Mouse (Mus musculus) megakaryocyte, embryonic 14.5 days (primary cell): Measurements from ENCODE around the gene Tenm3. TPM values are rescaled to one million over a fixed set of nuclear protein-coding genes. Genes with fewer than 3 reads are reported as not detected.

Experiments used
- H3K27me3 ChIP-seq: replicated peaks from 2 replicates; pipeline ENCODE3; 2012; ENCODE audit warnings: inconsistent platforms
- H3K36me3 ChIP-seq: replicated peaks from 2 replicates; pipeline ENCODE3; 2012; ENCODE audit warnings: low read length, inconsistent platforms, mixed read lengths
- H3K4me1 ChIP-seq: 2 replicates; pipeline ENCODE4 v1.6.1; 2012; ENCODE audit warnings: inconsistent platforms
- H3K4me3 ChIP-seq: replicated peaks from 2 replicates; pipeline ENCODE3; 2012; ENCODE audit warnings: moderate library complexity, mild to moderate bottlenecking, inconsistent platforms
- H3K9me3 ChIP-seq: 2 replicates; pipeline ENCODE4 v1.6.1; 2012; ENCODE audit warnings: inconsistent platforms
- FLI1 ChIP-seq: IDR thresholded peaks from 2 replicates; pipeline ENCODE4 v1.6.1; 2012; ENCODE audit warnings: low read length, inconsistent platforms, mixed read lengths
- GATA1 ChIP-seq: IDR thresholded peaks from 3 replicates; pipeline ENCODE4 v1.6.1; 2012; ENCODE audit warnings: mixed read lengths, low read length, inconsistent platforms, borderline replicate concordance
- polyA plus RNA-seq: library from polyadenylated mRNA; stranded (reverse); fragments of >175 nt; gene quantifications from 2 replicates; pipeline ENCODE4 v1.2.3, GENCODE M21; 2012; ENCODE audit warnings: low replicate concordance; ENCODE audit not compliant: insufficient read depth

Tenm3 gene
- polyA plus RNA-seq, 1 experiment = 0.39 TPM

DNA sequence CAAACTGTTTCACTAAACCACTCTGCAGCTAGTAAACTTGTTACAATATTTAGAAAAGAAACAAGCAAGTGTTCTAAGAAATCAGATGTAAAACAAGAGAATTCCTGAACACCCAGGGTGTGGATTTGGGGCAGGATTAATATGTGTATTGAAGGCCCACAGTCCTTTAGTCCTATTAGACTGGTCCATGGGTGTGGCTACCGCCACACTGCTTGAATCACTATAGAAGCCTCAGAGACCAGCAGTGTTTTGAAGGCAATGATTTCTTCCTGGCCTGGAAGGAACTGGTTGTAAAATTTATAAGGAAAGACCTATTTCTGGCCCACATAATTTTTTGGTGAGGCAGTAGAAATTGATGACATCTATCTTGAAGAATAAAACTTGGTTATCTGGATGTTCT is 33.1 kb downstream of the Tenm3 start:
- Histone ChIP-seq H3K36me3 (no peaks in the 10 kb centered on the region), H3K4me1 (no peaks in the 10 kb centered on the region), H3K9me3 (peaks cover 7% of the 10 kb centered on the region; the same call in 1 of the 2 replicates), H3K4me3 (no peak overlapping the region), H3K27me3 (no peaks in the 10 kb centered on the region)
- TF ChIP-seq FLI1 (no peak), GATA1 (no peak)

GRCm38 (mm10) chr8:48809104-48809503 is 34.6 kb downstream of the Tenm3 start:
- H3K4me3 ChIP-seq = no peak overlapping the region
- TF ChIP-seq FLI1 = no peak
- TF ChIP-seq GATA1 = no peak
- no peaks in the 10 kb centered on the region for H3K27me3 ChIP-seq
- no peaks in the 10 kb centered on the region for H3K36me3 ChIP-seq
- no peaks in the 10 kb centered on the region for H3K4me1 ChIP-seq
- peaks cover 9% of the 10 kb centered on the region; the same call in 1 of the 2 replicates for H3K9me3 ChIP-seq

DNA sequence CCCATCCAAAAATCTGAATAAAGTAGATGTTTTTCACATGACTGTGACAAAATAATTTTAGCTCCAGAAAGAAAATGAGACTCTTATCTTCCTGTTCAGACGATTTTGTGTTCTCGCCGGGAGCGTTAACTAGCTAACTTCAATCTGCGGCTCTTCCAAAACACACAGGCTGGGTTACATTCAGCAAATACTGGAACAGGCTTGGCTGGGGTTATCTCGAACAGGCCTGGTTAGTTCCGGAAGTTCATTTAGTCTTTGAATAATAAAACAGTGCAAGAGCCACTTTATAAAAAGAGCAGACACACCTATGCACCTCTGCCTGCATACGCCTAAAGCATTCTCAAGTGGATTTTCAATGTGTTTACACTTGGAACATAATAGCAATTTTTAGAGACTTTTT is 40.7 kb downstream of the Tenm3 start:
- Histone ChIP-seq H3K9me3 (peaks cover 13% of the 10 kb centered on the region; the same call in 1 of the 2 replicates), H3K4me3 (no peak overlapping the region), H3K27me3 (no peaks in the 10 kb centered on the region), H3K4me1 (no peaks in the 10 kb centered on the region), H3K36me3 (no peaks in the 10 kb centered on the region)
- TF ChIP-seq GATA1 (no peak), FLI1 (no peak)

DNA sequence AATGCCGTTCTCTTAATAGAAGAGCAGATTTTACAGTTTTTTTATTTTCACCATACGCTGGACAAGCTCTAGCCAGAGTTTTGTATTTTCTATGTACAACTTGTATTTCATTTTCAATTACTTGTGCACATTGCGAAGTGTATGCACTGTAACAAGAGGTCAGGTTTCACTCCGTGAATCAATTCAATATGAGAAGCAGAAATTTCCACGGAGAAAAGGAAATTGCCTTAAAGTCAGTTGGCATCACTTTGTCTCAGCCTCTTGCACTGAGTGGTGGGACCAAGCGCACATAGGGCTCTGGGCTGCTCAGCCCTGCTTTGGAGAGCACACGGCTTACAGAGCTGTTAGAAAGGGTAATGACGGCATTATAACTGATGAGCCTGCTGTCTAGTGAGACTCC is 41.5 kb downstream of the Tenm3 start:
- no peak for TF ChIP-seq FLI1
- peaks cover 15% of the 10 kb centered on the region for H3K9me3 ChIP-seq
- no peaks in the 10 kb centered on the region for H3K27me3 ChIP-seq
- H3K4me3 ChIP-seq = no peak overlapping the region
- H3K36me3 ChIP-seq = no peaks in the 10 kb centered on the region
- H3K4me1 ChIP-seq = no peaks in the 10 kb centered on the region

DNA sequence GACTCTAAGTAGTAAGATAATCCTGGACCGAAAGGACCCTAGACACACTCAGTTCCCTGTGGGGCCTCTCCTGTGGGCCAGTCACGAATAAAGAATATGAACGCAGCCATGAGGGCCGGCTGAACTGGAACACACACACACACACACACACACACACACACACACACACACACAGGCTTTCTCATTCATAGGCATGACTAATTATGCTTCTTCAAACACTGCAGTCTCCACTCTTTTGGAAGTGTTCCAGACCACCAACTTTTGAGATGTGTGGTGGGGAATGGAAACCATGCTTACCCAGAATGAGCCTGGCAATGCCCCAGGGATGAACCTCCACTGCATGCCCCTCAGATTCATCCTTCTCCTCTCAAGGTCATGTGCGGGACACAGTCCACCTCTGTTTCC is 45.8 kb downstream of the Tenm3 start:
- TF ChIP-seq FLI1 = no peak
- no peak for TF ChIP-seq GATA1
- H3K36me3 ChIP-seq = no peaks in the 10 kb centered on the region
- H3K27me3 ChIP-seq = no peaks in the 10 kb centered on the region
- H3K4me3 ChIP-seq = no peak overlapping the region
- no peaks in the 10 kb centered on the region for H3K4me1 ChIP-seq
- H3K9me3 ChIP-seq = peaks cover 18% of the 10 kb centered on the region

GRCm38 (mm10) chr8:48794285-48794684 is 49.5 kb downstream of the Tenm3 start:
- no peaks in the 10 kb centered on the region for H3K4me1 ChIP-seq
- H3K4me3 ChIP-seq = no peak overlapping the region
- no peaks in the 10 kb centered on the region for H3K27me3 ChIP-seq
- H3K36me3 ChIP-seq = no peaks in the 10 kb centered on the region
- H3K9me3 ChIP-seq = peaks cover 25% of the 10 kb centered on the region
- TF ChIP-seq FLI1 (no peak), GATA1 (no peak)

GRCm38 (mm10) chr8:48793729-48794128 is 50.0 kb downstream of the Tenm3 start:
- H3K9me3 ChIP-seq = peaks cover 25% of the 10 kb centered on the region

GRCm38 (mm10) chr8:48792587-48793326 is 51.0 kb downstream of the Tenm3 start:
- Histone ChIP-seq H3K36me3 (no peaks in the 10 kb centered on the region), H3K9me3 (peaks cover 29% of the 10 kb centered on the region), H3K4me3 (no peak overlapping the region), H3K27me3 (no peaks in the 10 kb centered on the region), H3K4me1 (no peaks in the 10 kb centered on the region)
- no peak for TF ChIP-seq GATA1
- TF ChIP-seq FLI1 = no peak

More at GRCm38 (mm10) chr8:48793729-48794128, 50.0 kb downstream of the Tenm3 start:
- TF ChIP-seq GATA1 (no peak), FLI1 (no peak)
- H3K27me3 ChIP-seq = no peaks in the 10 kb centered on the region
- no peak overlapping the region for H3K4me3 ChIP-seq
- H3K4me1 ChIP-seq = no peaks in the 10 kb centered on the region
- H3K36me3 ChIP-seq = no peaks in the 10 kb centered on the region

- TF ChIP-seq FLI1 = no peak
- no peak for TF ChIP-seq GATA1
- Histone ChIP-seq H3K9me3 (peaks cover 31% of the 10 kb centered on the region), H3K36me3 (no peaks in the 10 kb centered on the region), H3K27me3 (no peaks in the 10 kb centered on the region), H3K4me1 (no peaks in the 10 kb centered on the region), H3K4me3 (no peak overlapping the region)
Observed at GRCm38 (mm10) chr8:48783308-48783707, 60.4 kb downstream of the Tenm3 start.

GRCm38 (mm10) chr8:48780628-48781027 is 63.1 kb downstream of the Tenm3 start:
- no peaks in the 10 kb centered on the region for H3K4me1 ChIP-seq
- H3K27me3 ChIP-seq = no peaks in the 10 kb centered on the region
- peaks cover 30% of the 10 kb centered on the region for H3K9me3 ChIP-seq
- H3K4me3 ChIP-seq = no peak overlapping the region
- H3K36me3 ChIP-seq = no peaks in the 10 kb centered on the region
- TF ChIP-seq FLI1 (no peak), GATA1 (no peak)
